Mouse (Mus musculus) frontal cortex, postnatal 10 days (tissue): Measurements from ENCODE around the gene Ypel2.

Source experiments
- DNase-seq, 2 experiments: peaks; one replicate each; pipeline ENCODE4 v3.0.0; 2022; ENCODE audit warnings: low spot score in 2 of 2, mixed read lengths in 1 of 2

The Ypel2 gene

DNA sequence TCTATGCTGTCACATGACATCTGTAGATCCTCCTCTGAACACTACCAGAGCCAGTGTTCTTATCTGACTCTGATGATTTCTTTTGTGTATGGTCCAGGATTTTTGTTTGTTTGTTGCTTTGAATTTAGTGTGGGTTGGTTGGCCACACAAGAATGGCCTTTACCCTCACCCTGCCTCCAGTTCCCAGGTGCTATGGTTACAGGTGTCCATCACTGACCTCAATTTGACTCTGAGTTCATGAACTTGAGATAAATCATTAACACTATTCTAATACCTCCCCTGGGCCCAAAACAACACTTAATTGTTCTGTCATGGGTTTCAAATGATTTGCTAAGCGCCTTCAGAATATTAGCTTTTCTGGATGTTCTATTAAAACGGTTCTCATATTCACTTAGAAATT is 61.3 kb downstream of the Ypel2 start:
- no peak for DNase-seq

DNA sequence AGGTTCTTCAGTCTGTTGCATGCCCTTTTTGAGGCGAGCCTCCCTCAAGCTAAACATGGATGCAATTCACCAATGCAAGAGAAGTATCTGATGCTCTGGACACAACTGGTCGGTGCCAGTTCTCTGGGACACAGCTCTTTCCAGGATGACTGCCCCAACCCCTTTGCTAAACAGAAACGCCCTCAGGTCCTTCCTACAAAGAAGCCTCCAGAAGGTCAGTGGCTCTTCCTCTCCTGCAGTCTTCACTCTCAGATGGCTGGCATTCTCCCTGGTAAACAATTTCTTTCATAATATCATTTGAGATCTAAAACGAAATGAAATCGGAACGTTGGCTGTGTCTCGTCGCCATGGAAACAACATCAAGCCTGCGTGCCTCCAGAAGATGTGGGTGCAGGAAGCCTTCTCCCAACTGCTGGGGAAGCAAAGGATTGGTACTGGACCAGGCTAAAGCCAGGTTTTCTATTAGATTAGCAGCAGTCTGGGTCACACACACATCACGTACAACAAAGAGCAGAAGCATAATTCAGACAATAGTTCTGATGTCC is 62.8 kb downstream of the Ypel2 start:
- peak; percentile 47 to 51 for DNase-seq

DNA sequence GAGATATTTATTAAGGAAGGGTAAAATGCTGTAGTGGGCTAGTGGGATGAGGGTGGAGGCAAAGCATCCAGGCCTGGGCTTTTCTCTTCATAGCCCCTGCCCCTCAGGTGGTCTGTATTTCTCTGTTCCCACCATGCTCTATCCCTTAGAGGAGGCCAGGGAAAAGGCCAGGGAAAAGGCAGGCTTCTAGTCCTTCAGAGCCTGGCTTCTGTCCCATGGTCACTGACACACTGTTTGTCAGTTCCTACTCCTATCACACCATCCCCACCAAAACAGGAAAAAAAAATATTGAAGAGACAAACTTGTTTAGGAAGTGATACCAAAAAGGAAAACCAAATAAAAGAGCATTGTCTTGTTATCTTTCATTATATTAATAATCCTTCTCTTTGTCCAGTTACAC is 63.5 kb downstream of the Ypel2 start:
- no peak for DNase-seq

DNA sequence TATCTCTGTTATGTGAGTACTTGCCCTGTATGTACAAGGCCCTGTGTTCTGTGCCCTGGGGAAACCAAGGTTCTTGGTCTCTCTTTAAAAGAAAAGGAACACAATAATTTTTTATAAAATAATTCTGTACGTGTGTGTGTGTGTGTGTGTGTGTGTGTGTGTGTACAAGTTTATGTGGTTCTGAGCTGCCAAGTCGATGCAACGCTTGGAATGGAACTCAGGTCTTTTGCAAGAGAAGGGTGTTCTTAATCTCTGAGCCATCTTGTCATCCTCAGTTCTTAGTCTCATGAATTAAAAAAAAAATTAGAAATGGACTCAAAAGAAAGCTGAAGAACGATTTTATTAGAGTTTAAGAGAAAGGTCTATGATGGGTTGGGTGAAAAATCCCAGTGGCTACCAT is 64.0 kb downstream of the Ypel2 start:
- no peak for DNase-seq

DNA sequence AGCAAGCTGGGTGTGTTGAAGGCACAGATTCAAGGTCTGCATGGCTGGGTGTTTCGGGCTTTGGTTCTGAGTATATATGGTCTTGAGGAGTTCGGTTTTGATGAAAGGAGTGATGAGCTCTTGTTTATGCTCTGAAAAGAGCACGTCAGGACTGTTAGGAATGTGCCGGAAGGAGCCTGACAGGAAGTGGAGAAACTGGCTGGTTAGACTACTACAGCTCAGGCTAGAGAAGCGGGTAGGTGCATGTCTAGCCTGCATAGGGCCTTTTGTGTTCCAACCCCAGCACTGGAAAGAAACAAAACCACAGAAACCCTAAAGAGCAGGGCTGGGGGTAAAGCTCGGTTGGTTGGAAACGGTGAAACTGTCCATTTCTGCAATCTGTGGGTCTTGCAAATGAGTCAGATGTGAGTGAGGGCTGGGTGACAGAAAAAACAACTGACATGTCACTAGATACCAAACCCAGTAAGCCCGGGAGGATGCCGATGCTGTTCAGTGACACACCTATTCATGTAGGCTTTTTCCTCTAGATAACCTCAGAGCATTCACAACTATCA is 68.3 kb downstream of the Ypel2 start:
- DNase-seq = no peak

DNA sequence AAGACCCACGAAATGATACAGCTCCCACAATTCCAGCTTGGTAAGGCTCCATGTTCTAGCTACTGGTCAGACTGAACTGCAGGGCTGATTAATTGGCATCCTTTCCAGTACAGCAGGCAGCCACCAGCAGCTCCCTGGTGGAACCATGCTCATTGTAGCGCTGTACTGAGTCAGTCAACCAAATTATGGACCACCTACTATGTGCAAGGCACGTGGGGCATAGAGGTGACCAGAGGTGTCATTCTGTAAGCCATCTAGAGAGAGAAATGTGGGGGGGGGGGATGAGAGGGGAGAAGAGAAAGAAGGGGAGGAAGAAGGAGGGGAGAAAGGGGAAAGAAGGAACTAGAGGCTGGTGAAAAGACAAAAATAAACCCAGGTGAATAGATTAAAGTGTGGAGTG is 68.9 kb downstream of the Ypel2 start:
- DNase-seq = no peak

DNA sequence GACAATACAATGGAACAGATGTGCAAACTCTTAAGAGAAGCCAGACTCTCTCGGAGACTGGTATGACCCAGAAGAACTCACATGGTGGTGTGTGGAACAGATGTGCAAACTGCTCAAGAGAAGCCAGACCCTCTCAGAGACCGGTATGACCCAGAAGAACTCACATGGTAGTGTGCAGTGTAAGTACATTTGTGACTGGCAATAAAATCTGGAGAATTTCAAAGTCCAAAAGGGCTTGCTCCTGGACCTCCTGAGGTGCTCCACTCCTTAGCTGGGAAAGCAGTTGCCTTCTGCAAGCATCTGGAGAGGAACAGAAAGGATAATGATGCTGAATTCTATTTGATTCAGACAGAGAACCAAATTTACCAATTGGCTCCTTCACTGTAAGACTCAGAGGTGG is 69.9 kb downstream of the Ypel2 start:
- DNase-seq = no peak

DNA sequence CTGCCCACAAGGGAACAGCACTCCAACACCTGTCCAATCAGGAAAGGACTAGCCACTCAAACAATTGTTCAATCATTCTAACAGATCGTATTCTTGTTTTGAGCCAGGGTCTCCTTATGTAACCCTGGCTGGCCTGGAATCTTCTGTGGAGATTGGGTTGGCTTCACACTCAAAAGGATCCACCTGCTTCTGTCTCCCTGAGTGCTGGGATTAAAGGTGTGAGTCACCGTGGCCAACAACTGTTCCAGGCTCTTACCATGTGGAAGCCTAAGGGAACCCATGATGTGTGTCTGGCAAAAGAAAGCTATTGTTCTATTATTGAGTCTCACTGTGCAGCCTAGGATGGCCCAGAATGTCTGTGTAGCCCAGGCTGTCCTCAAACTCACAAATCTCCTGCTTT is 71.5 kb downstream of the Ypel2 start:
- no peak for DNase-seq

DNA sequence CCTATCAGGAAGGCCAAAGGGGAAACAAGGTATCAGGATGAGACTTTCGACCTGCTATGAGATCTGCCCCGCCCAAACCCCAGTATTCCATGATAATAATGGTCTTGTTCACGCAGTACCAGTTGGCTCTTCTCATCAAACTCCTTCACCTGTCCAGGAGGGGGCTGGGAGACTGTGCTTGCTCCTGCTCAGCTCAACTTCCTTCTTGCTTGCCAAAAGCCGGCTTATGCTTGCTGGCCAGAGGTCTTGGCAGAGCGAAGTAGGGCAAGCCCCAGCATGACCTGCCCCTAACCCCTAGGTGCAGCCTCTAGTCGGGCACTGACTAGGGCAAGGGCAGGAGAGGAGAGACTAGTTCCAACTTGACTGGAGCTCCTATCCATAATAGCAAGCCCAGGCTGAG is 72.2 kb downstream of the Ypel2 start:
- no peak for DNase-seq

DNA sequence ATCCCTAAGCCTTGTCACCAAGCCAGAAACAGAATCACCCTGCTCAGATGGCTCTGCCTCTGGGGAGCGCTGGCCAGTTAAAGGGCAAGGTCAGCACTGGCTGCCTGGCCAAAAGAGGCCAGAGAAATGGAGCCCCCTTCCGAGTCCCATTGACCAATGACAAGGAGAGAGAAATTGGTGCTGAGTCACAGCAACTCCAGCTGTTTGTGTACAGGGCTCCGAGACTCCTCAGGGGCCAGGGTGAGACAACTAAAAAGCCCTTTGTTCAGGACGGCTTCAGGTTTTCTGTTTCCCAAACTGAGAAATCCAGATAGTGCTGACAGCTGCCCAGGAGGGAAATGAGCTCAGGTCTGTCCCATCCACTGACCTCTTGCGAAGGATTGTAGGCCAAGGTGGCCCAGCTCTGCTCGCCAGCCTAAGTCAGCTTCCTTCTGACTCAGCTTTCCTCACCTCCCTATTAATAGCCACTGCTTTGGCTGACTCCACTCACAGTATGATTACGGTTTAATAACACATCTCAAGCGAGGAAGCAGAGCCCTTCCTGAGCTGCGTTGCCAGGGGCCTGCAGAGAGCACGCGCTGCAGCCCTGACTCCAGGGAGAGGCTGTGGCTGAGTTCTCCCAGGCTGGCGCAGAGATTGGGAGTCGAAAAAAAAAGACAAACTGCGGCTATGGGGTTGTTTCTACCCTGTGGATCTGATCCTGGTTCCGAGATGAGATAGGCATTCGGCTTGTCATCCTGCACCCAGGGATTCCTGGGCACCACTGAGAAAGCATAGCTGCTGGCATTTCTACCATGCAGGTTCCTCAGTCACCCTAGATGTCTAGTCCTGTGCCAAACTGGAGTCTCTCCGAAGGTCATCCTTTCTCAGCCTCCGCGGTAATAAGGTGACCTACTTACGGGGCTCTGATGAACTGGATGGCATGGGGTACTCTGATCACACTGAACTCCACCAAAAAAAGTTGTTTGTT is 73.1 kb downstream of the Ypel2 start:
- no peak for DNase-seq

DNA sequence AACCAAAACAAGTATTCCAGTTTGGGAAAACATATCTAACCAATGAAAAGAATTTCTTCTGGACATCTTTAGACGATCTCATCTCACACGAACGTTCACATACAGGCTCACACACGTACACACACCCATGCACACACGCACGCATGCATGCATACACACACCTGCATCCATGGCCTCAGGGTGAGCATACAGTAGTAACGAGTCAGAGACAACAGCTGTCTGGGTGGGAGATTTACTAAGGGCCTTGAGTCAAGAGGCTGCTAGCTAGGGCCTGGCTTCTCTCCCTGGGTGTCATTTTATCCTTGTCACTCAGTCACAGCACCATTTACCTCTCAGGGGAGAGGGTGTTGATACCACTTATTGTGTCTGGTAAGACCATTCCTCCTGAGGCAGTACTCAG is 74.0 kb downstream of the Ypel2 start:
- DNase-seq = no peak

DNA sequence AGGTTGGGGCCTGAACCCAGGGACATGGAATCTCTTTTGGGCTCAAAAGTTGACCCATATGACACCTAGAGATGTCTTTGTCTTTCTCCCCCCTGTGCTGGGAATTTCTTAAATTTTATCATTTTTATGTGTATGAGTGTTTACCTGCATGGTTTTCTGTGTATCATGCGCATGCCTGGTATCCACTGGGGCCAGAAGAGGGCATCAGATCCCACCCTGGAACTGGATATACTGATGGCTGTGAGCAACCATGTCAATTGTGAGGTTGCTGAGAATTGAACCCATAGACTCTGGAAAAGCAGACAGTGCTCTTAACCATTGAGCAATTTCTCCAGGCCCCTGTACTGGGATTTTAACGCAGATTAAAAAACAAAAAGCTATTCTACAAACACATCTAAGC is 76.0 kb downstream of the Ypel2 start:
- no peak for DNase-seq

DNA sequence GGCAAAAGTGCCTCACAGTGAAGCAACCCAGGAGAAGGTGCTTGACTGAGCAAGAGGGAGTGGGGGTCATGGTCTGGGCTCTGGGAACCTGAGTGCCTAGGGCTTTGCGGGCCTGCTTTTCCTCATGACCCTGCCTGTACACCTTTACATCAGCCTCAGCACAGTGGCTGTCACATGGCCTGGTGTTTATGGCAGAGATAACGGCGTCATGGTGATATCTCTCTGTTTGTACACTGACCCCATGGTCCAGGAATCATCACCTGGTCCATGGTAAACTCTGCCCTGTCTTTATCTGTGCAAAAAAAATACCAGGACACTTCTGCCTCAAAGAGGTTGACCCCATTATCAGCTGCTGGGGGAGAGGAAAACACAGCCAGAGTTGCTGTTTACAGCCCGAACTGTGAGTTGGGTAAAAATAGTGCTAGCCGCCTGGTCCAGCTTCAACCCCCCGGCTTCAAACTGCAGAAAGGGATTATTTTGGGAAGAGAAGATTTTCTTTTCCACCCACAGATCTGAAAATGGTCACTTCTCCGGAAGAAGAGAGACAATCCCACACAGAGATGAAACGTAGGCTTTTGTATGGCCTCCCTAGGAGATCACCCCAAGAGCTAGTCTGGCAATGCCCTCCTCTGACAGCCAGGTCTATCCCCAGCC is 76.8 kb downstream of the Ypel2 start:
- DNase-seq = no peak

DNA sequence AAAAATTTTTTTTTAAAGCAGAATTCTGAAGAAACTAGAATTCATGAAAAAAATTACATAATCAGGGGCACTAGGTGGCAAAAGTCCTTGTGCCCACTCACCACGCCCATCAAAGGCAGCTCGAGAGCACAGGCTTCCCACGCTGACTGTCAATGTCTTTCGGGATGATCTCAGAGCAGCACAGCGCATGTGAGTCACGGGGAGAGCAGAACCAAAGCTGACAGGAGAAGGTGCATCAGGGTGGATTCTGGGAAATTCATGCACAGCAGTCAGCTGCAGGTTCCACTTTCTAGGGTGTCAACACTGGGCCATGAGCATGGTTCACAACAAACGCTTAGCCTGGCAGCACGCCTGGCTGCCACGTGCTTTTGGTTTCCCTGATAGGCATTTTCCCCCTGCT is 79.2 kb downstream of the Ypel2 start:
- no peak for DNase-seq

DNA sequence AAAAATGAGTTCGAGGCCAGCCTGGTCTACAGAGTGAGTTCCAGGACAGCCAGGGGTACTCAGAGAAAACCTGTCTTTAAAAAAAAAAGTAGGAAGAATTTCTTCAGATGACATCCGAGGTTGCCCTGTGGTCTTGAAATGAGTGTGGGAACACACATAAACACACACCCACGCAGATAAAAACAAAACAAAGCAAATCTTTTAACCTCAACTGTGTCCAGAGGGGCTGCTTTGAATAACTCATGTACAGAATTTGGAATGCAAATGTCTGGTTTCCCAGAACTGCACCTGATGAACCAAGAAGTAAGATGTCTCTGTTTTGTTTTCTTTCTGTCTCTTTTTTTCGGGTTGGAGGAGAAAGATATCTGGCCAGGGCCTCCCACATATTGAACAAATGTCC is 83.3 kb downstream of the Ypel2 start:
- DNase-seq = no peak

DNA sequence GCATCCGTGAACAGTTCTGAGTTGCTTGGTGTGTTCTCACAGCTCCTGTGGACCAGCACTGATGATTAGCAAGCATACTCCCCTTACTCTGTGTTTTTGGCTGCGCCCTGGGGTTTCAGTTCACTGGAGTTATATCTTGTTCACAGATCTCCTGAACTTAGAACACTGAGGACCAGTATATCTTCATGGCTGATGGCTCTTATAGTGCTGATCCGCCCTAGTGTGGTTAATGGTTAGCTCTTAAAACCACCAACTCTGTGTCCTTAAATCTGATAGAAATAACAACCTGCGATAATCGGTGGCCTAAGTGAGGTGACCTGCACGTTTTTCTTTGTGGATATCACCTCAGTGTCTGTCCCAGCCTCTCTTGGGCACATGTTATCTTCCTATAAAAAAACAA is 84.5 kb downstream of the Ypel2 start:
- DNase-seq = no peak

DNA sequence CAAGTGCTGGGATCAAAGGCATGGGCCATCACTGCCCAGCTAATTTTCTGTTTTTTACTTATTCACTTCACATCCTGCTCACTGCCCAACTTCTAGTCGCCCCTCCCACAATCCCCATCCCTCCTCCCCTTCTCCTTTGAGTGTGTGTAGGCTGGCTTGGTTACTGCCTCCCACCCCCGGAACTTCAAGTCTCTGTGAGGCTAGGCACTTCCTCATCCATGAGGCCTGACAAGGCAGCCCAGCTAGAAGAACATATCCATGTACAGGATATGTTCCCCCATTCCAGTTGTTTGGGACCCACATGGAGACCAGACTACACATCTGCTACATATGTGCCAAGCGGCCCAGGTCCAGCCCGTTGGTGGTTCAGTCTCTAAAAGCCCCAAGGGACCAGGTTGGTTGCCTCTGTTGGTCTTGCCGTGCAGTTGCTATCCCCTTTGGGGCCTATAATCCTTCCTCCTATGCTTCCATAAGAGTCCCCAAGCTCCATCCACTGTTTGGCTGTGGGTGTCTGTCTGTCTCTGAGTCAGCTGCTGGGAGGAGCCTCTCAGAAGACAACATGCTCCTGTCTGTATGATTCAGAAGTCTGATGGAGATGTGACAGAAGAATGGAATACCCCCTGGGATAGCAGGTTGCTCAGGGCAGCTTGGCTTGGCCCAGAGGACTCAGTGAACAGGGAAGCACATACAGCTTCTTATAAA is 85.5 kb downstream of the Ypel2 start:
- no peak for DNase-seq

DNA sequence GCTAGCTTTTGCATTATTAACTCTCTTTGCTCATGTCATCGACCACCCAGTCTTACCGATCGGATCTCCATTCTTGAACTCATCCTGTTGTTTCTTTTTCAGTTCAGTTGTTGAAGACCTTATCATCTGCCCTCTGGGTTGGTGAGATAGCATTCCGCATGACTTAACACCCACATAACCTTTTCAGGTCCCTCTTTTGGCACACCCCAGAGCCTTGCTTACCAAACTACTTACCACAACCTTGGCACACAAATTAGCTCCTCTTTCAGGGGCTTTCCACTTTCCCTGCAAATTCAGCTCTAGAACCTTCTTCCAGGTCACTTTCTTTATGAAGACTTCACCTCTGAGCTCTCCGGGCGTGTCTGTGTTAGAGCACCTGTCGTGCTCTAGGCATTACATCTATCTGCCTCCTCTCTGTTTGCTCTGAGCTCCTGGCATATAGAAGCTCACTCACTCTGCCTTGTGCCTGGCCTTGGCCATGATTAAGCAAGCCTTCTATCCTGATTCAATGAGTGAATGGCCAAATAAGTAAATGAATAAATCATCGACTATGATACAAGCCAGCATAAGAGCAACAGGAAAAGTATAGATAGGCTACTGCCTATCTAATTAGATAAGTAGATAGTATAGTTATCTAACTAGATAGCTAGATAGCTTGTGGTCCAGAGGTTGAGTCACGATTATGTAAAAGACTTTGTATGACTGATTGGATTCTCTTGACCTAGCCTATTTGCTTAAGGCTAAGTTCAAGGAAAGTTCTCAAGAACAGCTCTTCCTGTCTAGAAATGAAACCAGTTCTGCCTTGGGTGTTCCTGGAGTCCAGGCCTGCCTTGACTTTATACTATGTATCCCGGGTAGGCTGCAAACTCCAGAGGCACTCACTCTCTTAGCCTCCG is 86.5 kb downstream of the Ypel2 start:
- DNase-seq = no peak

DNA sequence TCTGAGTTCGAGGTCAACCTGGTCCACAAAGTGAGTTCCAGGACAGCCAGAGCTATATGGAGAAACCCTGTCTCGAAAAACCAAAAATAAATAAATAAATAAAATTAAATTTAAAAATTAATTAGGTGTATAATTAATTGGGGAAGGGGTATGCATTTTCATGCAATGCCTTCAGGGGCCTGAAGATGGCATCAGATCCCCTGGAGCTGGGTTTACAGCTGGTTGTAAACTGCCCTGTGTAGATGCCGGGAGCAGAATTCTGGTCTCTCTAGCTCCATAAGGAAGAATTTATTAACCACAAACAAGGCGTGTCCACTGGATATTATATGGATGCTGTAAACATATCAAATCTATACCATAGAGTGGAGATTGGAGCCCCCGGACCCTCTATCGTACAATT is 87.2 kb downstream of the Ypel2 start:
- DNase-seq = no peak

DNA sequence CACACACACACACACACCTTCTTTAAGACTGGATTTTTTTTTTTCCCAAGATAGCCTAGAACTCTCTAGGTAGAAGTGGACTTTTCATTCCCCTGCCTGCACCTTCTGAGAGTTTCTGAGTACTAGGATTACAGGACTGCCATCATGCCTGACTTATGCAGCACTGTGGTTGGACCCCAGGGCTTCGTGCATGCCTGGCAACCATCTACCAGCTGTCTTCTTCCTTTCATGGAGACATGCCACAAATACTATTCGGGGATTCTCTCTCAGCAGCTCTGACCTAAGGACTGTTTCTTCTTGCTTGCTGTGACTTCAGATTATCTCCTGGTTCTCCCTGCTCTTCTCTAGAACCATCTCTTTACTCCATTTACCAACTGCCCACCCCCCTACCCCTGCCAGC is 88.2 kb downstream of the Ypel2 start:
- no peak for DNase-seq

DNA sequence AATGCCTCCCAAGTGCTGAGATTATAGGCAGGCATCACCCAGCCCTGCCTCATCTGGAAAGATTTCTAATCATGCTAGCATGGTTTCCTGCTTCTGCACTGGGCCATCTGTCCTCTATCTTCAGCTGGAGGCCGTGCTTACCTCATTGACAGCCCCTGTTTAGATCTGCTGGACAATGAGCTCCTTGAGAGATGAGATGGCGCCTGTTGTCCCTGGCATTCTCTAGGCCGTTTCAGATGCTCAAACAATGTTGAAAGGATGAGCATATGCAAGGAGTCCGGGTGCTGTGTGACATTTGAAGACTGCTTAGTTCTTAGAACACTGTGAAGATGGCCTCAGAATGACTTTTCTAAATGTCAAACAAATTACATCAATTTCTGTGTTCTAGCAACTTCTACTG is 88.8 kb downstream of the Ypel2 start:
- DNase-seq = no peak
